Mouse (Mus musculus) forebrain, embryonic 14.5 days (tissue): Measurements from ENCODE around the gene Adprm. TPM values are rescaled to one million over a fixed set of nuclear protein-coding genes. Genes with fewer than 3 reads are reported as not detected.

Experiments
- ATAC-seq: fragments of 200-750 bp; cut with Nextera tagmentation; 2 replicates; pipeline ENCODE4 v1.8.0; 2017; ENCODE audit warnings: mild to moderate bottlenecking, moderate library complexity
- DNase-seq: peaks from one replicate; pipeline ENCODE4 v3.0.0-alpha.2; 2015; ENCODE audit warnings: low spot score
- H3K27ac ChIP-seq: fragments of 300-500 bp; sonication (generic); 2 replicates; pipeline ENCODE4 v1.5.1; 2014; ENCODE audit warnings: low read depth, mild to moderate bottlenecking, control low read depth, low read length, moderate library complexity
- H3K27me3 ChIP-seq: fragments of 300-500 bp; sonication (generic); replicated peaks from 2 replicates; pipeline ENCODE4 v1.6.1; 2014; ENCODE audit warnings: low read length, control low read depth, mixed read lengths; ENCODE audit not compliant: control insufficient read depth, insufficient read depth
- H3K36me3 ChIP-seq: fragments of 300-500 bp; sonication (generic); 2 replicates; pipeline ENCODE4 v1.6.1; 2014; ENCODE audit warnings: low read length, control low read depth; ENCODE audit not compliant: control insufficient read depth, insufficient read depth
- H3K4me1 ChIP-seq: fragments of 300-500 bp; sonication (generic); 2 replicates; pipeline ENCODE4 v1.6.1; 2014; ENCODE audit warnings: antibody characterized with exemption, low read length, control low read depth; ENCODE audit not compliant: control insufficient read depth, insufficient read depth
- H3K4me2 ChIP-seq: fragments of 300-500 bp; sonication (generic); 2 replicates; pipeline ENCODE4 v1.6.1; 2014; ENCODE audit warnings: mild to moderate bottlenecking, control low read depth, low read length
- H3K4me3 ChIP-seq: fragments of 300-500 bp; sonication (generic); 2 replicates; pipeline ENCODE4 v1.5.1; 2014; ENCODE audit warnings: low read depth, low read length, control low read depth
- H3K9ac ChIP-seq: fragments of 300-500 bp; sonication (generic); 2 replicates; pipeline ENCODE4 v1.6.1; 2014; ENCODE audit warnings: mild to moderate bottlenecking, low read length, control low read depth, moderate library complexity
- H3K9me3 ChIP-seq: fragments of 300-500 bp; sonication (generic); replicated peaks from 2 replicates; pipeline ENCODE4 v1.6.1; 2016; ENCODE audit warnings: low read length, control low read depth, mixed read lengths; ENCODE audit not compliant: control insufficient read depth
- WGBS: fragments of 180-500 bp; shearing (Covaris S2); extraction: QIAGEN DNeasy Blood & Tissue Kit; methylation state at CpG from one replicate; pipeline ENCODE4 v1.1.7; 2014; 5-methylcytosine and 5-hydroxymethylcytosine counted together
- polyA plus RNA-seq: library from polyadenylated mRNA; unstranded; fragments of >200 nt; fragmentation: Nextera tagmentation; extraction: Ambion mirVana; gene quantifications from 2 replicates; pipeline ENCODE4 v1.2.1, GENCODE M21; 2014

The Adprm gene
- polyA plus RNA-seq, 1 experiment from 2014 or later, result 38.8 TPM

DNA sequence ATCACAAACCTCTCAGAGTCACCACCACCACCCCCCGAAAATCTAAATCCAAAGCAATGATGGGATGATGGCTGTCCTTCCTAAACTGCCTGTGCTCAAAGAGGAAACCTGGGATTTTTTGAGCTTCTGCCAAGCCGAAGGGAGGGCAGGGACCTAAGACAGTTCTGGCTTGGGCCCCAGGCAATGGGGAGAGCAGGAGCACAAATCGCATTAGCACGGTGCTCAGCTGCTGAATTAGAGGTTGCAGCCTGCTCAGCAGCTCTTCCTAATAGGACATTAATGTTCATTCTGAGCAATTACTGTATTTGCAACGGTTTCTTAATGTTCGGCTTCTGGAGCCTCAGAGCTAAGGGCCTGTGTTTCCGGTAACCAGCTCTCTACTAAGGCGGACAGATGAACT is 44.4 kb downstream of the Adprm start:
- no peak overlapping the region for H3K27ac ChIP-seq
- 68% methylated on average over 8 of the region's 8 CpGs for WGBS
- no peaks in the 10 kb centered on the region for H3K36me3 ChIP-seq
- H3K9me3 ChIP-seq, result no peaks in the 10 kb centered on the region
- ATAC-seq (no peak), DNase-seq (no peak)
- H3K4me1 ChIP-seq, result 0 out of 2 replicates have a peak, but pooled peaks cover 5% of the 10 kb centered on the region
- no peak overlapping the region for H3K4me3 ChIP-seq
- H3K4me2 ChIP-seq, result no peak overlapping the region
- H3K27me3 ChIP-seq, result no peaks in the 10 kb centered on the region
- H3K9ac ChIP-seq, result no peak overlapping the region

DNA sequence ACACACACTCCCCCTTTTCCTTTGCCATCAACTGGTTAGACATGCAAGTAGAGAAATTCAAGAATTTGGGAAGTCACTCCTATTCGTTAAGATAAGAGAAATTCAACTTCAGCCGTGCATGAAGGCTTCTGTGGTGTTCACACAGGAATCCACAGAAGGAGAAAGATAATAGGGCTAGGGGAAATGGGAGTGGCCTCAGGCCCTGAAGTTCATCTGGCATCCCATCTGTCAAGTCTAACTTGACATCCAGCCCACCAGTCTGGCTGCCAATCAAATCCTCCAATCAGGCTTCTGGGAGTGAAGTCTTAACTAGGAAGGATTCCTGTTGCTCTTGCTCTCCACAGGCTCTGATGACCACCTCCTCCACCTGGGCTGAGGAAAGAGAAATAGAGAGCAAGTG is 49.5 kb downstream of the Adprm start:
- WGBS, result 33% methylated on average over 2 of the region's 2 CpGs
- H3K27ac ChIP-seq, result no peak overlapping the region
- no peak overlapping the region for H3K4me3 ChIP-seq
- H3K27me3 ChIP-seq, result no peaks in the 10 kb centered on the region
- no peak overlapping the region for H3K4me2 ChIP-seq
- ATAC-seq (no peak), DNase-seq (peak; percentile 65)
- H3K36me3 ChIP-seq, result no peaks in the 10 kb centered on the region
- H3K9me3 ChIP-seq, result no peaks in the 10 kb centered on the region
- H3K9ac ChIP-seq, result no peak overlapping the region
- H3K4me1 ChIP-seq, result peaks cover 20% of the 10 kb centered on the region

DNA sequence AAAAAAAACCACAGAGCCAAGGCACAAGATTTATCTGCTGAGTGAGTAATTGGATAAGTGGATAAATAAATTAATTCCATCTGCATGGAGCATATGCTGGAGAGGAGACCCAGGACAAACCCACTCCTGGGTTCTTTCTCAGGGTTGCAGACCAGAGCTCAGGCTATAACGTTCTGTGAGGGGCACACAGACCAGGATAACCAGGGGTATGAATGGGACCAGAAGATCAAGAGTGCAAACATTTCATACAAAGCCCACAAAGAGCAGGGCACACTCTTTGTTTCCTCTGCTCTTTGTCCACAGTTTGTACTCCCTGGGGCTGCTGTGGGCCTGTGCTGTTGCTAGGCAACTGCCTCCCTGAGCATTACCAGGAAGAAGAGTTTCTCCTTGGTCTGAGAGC is 50.7 kb downstream of the Adprm start:
- DNase-seq, result peak; percentile 60
- Histone ChIP-seq H3K4me2 (no peak overlapping the region), H3K4me1 (peaks cover 20% of the 10 kb centered on the region), H3K27ac (no peak overlapping the region), H3K9ac (no peak overlapping the region; the same call in 1 of the 2 replicates), H3K36me3 (no peaks in the 10 kb centered on the region), H3K4me3 (no peak overlapping the region), H3K9me3 (no peaks in the 10 kb centered on the region), H3K27me3 (no peaks in the 10 kb centered on the region)
- 0% methylated on average over 1 of the region's 1 CpGs for WGBS
- peak; percentile 56; the same call in 1 of the 2 replicates for ATAC-seq

DNA sequence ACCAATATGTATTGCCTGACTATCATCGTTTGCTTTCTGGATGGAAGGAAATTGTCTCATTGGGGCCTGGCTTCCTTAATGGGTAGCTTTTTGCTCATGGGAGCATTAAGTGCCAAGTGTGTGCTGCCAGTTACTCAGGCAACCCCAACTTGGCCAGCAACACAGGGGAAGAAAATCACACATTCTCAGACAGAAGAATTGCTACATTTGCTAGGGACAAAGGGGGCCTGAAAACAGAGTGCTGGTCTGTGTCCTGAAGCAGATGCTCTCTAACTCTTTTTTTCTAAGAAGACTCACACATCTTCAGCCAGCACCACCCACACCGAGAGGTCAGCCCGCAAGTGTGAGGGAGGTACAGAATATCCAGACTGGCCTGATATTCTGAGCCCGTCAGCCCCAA is 51.7 kb downstream of the Adprm start:
- H3K4me1 ChIP-seq, result peaks cover 20% of the 10 kb centered on the region
- no peaks in the 10 kb centered on the region for H3K36me3 ChIP-seq
- WGBS, result 55% methylated on average over 4 of the region's 4 CpGs
- no peaks in the 10 kb centered on the region for H3K27me3 ChIP-seq
- peak; percentile 42; the same call in 1 of the 2 replicates for ATAC-seq
- no peak overlapping the region for H3K9ac ChIP-seq
- H3K27ac ChIP-seq, result peak overlapping the region; percentile 83
- H3K4me3 ChIP-seq, result no peak overlapping the region
- no peak overlapping the region for H3K4me2 ChIP-seq
- H3K9me3 ChIP-seq, result no peaks in the 10 kb centered on the region
- DNase-seq, result peak; percentile 75

DNA sequence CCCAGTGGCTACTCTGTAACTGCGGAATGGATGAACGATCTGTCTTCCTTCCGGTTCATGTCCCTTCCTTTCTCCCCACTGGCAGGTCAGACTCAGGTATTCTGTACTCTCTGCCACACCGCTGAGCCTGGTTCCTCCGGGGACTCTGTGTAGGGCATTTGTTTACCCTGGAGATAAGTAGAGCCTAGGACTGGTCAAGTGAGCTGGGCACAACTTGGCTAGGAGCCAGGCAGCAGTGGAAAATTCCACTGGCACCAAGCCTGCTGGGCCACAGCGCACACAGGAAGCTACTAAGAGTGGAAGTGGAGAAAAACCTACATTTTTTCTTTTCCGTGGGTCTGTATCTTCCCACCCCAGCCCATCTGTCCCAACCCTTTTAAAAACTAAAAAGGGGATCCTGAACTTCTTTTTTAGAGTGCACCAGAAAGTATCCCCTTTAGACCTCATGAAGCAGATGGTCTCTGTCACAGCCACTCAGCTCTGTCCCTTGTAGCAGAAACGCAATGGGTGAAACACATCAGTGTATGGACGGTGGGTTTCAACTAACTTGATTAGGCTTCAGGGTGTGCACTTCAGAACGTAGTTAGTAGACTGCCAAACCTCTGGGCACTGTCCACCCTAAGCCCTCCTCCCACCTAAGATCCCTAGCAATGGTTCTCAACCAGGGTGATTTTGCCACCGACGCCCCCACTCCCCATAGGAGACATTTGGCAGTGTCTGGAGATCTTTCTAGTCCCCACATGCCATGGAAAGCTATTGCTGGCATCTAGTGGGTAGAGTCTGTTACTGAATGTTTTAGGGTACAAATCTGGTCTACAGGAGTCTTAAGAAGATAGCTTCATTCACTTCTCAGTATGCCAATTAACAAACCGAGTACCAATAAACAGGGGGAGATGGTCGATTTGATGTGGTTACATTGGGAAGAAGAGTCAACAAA is 53.7 kb downstream of the Adprm start:
- Histone ChIP-seq H3K36me3 (no peaks in the 10 kb centered on the region), H3K9me3 (no peaks in the 10 kb centered on the region), H3K4me3 (no peak overlapping the region), H3K4me2 (no peak overlapping the region), H3K27me3 (no peaks in the 10 kb centered on the region), H3K27ac (no peak overlapping the region), H3K9ac (no peak overlapping the region), H3K4me1 (peaks cover 20% of the 10 kb centered on the region)
- no peak for DNase-seq
- 0 out of 2 replicates have a peak, but pooled peaks have one; percentile 26 for ATAC-seq
- 80% methylated on average over 14 of the region's 14 CpGs for WGBS

DNA sequence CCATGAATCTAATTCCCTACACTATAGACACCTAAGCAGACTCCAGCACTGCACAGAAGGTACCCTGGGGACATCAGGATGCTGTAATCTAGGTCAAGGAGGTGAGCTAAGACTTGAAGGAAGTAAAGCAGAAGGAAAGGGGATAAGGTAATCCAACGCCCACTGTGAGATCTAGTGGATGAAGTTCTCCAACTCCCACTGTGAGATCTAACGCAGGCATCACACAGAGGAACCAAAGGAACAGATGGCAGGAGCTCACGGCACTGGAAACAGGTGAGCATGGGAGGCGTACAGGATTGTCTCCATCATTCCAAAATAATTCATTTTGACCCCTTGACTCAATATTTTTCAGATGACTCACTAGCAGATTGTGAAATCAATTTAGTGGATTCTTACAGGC is 55.9 kb downstream of the Adprm start:
- Histone ChIP-seq H3K9ac (no peak overlapping the region), H3K27me3 (no peaks in the 10 kb centered on the region), H3K36me3 (no peaks in the 10 kb centered on the region), H3K27ac (no peak overlapping the region), H3K4me1 (peaks cover 9% of the 10 kb centered on the region), H3K4me3 (no peak overlapping the region), H3K9me3 (no peaks in the 10 kb centered on the region), H3K4me2 (no peak overlapping the region)
- ATAC-seq (no peak), DNase-seq (no peak)
- 78% methylated on average over 4 of the region's 4 CpGs for WGBS

DNA sequence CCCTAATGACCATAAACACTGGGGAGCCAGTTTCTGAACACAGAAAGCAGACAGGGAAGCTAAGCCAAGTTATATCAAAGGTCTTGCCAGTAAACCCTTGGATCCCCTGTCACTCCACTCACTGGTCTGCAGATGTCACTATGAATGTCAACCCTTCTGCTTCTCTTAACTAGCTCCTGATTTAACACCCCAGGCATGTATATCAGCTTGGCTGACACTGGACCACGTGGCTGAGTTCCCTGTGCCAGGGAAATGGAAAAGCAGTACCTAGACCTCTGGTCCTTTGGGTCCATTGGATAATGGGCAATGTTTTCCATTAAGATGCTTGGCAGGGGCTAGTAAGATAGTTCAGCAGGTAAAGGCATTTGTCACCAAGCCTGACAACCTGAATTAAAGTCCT is 58.7 kb downstream of the Adprm start:
- Histone ChIP-seq H3K9me3 (no peaks in the 10 kb centered on the region), H3K4me1 (no peaks in the 10 kb centered on the region), H3K27ac (no peak overlapping the region), H3K36me3 (no peaks in the 10 kb centered on the region), H3K4me2 (no peak overlapping the region), H3K9ac (no peak overlapping the region), H3K4me3 (no peak overlapping the region), H3K27me3 (no peaks in the 10 kb centered on the region)
- no peak for DNase-seq
- ATAC-seq, result no peak
- WGBS, result 38% methylated on average over 1 of the region's 1 CpGs

DNA sequence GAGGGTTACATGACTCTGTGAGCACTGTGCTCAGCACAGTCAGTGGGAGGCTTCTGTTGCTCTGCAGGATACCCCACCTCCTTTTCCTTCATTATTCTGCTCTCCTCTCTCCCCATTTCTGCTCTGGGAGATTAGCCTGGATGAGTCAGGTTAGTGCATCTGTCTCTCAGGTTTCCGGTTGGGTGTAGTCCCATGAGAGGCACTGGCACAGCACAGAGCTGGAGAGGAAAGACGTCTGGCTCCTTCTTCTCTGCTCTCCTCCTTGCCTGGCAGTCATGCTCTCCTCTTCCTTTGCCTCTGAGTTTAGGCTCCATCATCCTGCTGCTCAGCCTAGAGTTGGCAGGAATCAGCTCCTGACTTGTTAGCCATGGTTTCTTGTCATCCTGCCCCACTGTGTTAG is 60.2 kb downstream of the Adprm start:
- Histone ChIP-seq H3K9ac (no peak overlapping the region), H3K4me2 (no peak overlapping the region), H3K9me3 (no peaks in the 10 kb centered on the region), H3K36me3 (no peaks in the 10 kb centered on the region), H3K4me1 (no peaks in the 10 kb centered on the region), H3K4me3 (no peak overlapping the region), H3K27ac (no peak overlapping the region), H3K27me3 (no peaks in the 10 kb centered on the region)
- WGBS, result 80% methylated on average over 2 of the region's 2 CpGs
- ATAC-seq (no peak), DNase-seq (no peak)
